Mouse (Mus musculus) layer of hippocampus, adult 11-12 months (tissue): ENCODE results near the gene Tnni3k.

Experiments
- DNase-seq: peaks from one replicate; pipeline ENCODE4 v3.0.0; 2022; ENCODE audit warnings: low spot score

Tnni3k gene

DNA sequence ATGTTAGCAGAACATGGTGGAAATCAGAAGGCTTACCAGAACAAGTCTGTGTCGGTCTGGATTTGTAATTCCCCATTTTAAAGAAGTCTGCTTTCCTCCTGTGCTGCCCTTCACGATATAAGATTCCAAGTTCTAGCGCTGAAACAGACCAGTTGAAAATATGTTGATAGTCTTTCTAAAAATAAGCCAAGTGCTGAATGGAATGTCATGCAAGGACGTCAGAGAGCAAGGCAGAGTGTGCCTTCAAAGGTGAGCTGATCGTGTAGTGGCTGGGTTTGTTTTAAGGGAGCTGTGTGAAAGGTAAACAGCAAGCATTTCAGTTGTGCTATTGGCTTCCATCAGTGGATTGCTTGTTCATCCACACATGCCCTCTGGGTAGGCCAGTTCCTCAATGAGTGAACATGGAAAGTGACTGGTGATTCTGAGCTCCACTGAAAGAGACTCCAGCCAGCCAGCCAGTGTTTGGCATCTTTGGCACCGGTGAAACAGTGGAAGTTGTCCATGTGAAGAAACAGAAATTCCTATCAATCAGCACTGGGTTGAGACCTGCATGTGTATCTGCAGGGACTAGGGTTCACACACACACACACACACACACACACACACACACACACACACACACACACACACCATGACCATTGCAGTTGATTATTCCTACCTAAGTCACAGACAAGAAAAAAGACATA is at the start of gene Tnni3k:
TSS of gene Tnni3k (minus strand) at position 177 of the 686 bp plus-strand sequence.
- DNase-seq: no peak

DNA sequence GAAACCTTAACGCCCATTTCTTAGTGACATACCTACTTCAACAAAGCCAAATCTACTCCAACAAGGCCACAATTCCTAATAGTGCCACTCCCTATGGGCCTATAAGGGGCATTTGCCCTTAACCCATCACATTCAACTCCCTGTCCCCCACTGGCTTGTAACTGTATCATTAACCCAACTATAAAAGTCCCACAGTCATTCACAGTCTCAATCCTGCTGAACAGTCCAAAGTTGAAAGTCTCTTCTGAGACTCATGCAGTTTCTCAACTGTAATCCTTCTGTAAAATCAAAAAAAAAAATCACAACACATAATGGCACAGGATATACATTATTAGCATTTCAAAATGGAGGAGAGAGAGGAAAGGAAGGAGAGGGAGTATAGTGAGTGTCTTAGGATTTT is 44.1 kb upstream of the Tnni3k start:
- DNase-seq: no peak

DNA sequence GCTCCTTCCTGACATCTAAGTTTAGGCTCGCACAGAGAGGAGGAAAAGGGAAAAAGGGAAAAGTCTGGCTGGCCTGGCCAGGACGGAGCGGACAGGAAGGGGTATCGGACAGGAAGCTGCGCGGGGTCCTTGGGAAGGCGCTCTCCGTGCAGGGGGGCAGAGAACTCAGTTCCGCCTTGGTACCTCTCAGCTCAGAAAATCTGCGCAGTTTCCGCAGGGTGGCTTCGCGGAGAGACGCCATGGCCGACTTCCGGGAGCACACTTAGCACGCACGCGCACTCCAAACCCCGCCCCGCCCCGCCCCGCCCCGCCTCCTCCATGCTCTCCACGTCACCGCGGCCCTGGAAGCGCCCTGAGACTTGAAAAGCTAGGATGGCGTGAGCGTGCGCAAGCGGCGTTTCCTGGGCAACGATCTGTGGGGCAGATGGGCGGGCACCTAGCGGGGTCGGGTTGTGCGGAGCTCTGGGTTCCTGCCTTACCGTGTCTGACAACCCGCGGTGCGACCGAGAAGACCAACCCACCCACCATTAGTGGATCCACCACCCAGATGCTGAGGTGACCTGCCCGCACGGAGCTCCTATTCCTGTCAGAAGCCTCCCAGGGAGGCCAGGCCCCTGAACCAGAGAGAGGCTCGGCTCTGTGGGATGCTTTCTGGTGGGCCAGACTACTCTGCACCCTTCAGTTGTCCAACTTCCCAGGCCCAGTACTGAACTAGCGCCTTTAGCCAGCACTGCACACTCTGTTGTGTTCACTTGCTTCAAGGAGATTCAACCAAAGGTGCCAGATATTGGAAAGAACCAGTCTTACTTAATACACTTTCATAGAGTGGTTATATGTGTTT is 38.1 kb upstream of the Tnni3k start, which contains the start of the genes Fpgt and Lrriq3:
TSS of gene Fpgt (minus strand) at position 288 of the 841 bp plus-strand sequence.
TSS of gene Lrriq3 (plus strand) at position 319 of the 841 bp plus-strand sequence.
- DNase-seq: peak; percentile 92

DNA sequence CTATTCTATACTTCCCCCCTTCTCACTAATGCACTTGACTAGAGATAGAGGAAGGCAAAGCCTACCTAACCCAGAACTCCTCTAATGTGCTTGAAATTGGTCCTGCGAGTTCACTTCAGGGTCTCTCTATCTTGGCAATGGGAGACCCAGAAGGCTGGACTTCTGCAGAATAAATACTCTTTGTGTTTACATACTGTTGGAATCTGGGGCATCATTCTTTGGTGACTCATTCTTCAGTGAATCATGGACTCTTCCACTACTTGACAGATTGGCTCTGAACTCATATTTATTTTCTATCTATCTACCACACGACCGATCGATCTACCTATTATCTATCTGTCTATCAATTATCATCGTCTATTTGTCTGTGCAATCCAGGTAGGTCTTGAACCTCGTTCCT is 36.9 kb upstream of the Tnni3k start:
- no peak for DNase-seq

DNA sequence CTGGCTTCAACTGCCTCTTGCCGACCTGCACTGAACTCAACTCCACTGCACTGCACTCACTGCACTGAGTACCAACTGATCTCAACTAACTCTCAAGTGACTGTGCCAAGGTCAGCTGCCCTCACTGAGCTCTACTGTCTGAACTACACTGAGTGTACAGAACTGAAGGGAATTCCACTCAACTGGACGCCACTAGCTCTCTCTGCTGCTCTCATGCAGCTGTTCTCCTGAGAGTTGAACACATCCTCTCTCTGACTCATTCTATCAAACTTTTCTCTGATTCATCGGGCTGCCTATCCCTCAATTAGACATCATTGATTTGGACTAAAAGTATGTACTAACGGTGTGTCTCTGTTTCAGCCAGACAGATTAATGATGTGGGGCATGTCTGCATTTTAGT is 22.7 kb upstream of the Tnni3k start:
- DNase-seq: no peak

DNA sequence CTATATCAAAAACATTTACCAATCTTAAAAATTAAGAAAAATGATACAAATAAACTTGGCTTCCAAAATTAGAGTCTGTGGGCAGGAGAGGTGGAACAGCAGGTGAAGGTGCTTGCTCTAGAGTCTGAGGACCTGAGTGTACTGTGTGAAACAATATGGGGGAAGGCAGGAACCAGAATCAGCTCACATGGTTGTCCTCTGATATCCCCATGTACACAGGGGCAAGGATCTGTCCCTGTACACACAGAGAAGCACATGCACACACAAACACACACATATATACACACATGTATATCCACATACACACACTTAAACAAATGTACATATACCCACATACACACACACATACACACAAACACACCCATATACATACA is 4.2 kb upstream of the Tnni3k start:
- no peak for DNase-seq

DNA sequence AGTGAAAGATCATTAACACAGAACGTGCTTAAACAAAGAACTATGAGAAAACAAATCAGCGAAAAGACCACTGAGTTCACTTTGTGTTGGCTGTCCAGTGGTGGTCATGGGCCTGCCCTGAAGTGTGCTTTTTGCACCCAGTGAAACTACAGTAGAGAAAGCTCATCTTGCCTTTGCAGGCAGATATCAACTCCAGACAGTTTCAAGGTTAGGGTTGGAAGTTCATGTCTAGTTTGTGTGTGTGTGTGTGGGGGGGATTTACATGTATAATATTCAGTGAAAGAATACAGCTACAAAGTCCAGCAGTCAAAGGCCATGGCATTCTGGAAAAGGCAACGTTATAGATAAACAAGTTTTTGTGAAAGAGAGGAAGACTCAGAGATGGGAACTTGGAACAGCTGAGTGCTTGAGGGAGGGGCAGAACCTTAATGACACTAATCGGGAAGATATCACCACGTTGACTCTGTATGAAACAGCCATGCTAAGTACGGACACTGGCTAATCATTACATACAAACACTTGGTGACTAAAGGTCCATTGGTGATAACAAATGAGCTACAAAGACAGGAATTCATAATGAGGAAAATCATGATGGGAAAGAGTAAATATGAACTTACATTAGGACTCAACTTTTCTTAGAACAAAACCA is 3.7 kb upstream of the Tnni3k start:
- no peak for DNase-seq

DNA sequence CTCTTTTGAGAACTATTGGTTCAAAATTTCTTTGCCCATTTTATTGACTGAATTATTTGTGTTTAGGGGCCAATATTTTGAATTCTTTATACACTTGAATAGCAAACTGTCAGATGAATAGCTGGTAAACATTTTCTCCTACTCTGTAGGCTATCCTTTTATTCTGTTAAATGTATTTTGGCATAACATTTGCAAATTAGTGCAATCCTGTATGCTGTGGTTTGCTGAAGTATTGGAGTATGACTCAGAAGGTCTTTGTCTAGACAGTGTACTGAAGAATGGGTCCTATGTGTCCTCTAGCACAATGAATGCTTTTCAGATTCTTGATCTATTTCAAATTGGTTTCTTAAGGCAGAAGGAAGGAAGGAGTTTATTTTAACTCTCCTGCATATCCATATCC is 2.4 kb upstream of the Tnni3k start:
- DNase-seq: no peak

DNA sequence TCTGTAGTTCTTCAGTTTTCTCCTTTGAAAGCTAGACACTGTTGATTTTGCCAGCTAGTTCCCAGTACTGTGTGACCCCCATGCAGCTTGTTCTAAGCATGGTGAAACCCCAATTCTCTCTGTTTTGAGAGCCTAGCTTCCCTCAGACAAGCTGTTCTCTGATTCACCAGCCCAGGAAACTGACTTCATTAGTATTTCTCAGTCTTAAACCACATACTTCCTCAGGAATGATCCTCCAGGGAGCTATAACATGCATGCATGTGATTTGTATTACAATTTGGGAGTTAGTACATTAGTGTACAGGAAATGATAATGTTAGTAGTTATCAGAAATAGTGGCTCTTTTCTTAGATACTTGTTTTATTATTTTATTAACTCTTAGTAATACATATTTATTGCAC is 1.4 kb upstream of the Tnni3k start:
- no peak for DNase-seq

DNA sequence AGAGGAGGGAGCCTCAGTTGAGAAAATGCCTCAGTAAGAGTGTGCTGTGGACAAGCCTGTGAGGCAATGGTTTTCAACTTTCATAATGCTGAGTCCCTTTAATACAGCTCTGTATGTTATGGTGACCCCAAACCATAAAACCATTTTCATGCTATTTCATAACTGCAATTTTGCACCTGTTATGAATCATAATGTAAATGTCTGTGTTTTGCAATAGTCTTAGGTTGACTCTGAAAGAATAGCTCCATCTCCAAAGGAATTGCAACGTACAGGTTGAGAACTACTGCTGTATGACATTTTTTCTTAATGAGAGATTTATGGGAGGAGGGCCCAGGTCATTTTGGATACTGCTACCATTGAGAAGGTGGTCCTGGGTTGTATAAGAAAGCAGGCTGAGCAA is 2.0 kb downstream of the Tnni3k start:
- no peak for DNase-seq

DNA sequence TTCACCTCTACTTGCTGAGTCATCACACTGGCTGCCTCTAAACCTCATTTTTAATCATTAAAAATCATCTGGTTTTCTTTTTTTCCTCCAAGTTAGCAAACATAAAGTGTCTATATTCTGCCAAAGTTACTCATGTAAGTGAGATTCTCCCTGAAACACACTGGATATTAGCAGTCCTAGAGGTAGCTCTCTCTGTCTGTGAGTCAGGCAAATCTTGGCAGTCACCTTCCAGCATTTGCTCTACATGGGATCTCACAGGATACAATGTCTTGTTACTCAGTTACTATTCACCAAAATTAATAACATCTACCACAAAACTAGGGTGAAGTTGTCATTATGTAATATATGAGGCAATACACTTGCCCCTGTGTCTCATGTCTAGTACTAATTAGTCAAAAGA is 3.2 kb downstream of the Tnni3k start:
- DNase-seq: no peak

DNA sequence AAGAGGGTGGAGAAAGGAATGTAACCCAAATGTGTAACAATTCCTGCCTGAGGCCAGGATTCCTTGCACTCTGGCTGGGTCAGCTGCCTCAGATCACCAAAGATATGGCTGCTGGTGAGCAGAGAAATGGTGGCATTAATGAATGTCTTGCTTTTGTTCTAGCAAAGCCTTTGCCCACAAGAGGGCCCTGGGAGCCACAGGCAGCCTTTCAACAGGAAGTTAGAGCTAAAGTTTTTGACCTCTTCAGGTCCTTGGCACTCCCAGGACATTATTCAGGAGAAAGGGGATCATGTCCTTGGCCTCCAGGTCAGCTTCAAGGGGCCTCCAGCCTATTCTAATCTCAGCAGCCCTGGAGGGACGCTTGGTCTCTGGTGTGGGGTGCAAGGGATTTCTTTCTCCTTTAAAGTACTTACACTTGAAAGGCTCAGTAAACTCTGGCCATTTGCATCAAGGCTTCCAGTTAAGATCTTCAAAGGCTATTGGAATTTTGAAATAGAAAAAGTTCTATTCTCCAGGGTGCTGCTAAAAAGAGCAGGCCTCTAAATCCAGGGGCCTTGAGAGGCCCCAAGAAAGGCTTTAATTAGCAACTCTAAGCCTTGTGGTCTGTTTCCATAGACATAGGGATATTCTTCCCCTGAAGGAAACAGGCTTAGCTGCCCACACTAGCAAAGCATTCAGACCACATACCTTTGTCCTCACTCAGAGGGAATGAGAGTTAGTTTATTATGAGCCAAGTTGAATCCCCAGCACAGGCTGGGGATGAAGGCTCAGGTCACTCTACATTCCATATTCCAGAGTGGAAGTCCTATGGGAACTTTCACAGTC is 16.0 kb downstream of the Tnni3k start:
- no peak for DNase-seq

DNA sequence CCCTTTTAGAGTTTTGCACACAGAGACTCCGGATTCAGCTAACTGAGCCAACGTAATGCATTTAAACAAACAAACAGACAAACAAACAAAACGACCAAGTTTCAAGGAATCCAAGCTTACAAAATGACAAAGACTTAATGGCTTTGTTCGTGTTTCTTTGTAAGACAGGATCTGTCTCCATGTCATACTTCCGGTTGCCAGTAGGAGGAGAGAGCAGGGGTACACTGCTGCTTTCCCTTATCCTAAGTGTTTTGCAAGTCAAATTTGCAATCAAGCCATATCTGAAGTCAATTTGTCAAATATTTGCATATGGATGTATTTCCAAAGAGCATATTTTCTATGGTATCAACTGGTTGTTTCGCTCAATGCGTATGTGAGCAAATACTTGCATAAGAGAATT is 20.9 kb downstream of the Tnni3k start:
- DNase-seq: no peak

DNA sequence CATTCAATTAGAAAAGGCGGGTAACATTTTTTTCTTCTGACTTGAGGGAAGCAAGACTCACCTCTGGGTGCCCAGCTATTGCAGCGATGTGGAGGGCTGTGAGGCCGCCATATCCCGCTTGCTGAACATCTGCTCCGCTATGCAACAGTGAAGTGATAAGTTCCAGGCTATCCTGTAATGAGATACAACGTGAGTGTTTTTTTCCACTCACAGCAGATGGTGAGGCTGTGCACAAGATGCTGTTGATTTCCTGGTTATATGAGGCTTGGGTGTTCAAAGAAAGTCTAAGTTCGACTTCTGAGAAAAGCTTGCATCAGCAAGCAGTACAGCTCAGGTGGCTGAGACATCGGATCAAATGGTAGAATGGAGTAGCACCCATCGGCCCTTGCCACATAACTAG is 25.0 kb downstream of the Tnni3k start:
- peak; percentile 28 for DNase-seq

DNA sequence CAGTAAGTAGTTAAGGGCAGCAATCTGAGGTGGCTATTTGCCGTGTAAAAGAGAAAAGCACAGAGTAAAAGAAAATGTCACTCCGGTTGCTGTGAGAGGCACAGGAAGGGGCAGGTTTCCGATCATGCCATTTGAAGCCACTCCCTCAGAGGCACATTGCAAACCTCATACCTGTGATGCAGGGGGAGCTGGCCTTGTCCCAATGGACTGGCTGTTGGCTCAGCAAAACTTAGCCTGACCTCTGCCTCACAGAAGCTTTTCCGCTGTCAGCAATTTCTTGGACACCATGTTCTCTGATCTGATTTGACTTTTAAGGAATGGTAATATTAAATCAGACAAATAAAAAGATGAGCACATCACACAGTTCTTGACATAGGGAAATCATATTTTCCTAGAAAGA is 52.4 kb downstream of the Tnni3k start:
- DNase-seq: no peak

DNA sequence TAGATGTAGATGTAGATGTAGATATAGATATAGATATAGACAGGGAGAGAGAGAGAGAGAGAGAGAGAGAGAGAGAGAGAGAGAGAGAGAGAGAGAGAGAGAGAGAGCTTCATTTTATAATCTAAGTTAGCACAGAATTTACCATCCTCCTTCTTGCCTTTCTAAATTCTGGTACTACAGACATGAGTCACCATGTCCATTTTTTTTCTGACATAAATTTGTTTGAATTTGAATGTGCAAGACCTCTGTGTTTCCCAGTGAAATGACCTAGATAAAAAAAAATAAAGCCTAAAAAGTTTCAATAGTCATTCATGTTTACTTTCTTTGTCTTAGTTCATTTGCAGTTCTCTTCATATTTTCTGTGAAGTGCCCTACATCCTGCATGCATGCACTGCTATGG is 54.2 kb downstream of the Tnni3k start:
- DNase-seq: no peak

DNA sequence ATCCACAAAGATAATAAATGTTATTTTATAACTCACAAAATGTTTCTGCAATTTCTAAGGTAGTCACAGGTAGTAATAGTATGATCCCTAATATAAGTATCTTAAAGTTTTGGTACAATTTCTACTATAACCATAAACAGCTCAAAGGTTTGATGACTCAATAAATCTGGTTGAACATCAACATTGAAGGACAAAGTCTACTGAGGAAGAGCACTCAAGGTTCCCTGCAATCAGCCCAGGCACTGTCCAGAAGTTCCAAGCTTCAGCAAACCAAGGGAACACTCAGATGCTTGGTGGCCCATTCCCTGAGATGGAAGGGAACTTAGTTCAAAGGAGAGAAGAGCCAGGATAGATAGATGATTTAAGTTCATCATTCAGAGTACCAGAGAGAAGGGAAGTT is 62.5 kb downstream of the Tnni3k start:
- no peak for DNase-seq

DNA sequence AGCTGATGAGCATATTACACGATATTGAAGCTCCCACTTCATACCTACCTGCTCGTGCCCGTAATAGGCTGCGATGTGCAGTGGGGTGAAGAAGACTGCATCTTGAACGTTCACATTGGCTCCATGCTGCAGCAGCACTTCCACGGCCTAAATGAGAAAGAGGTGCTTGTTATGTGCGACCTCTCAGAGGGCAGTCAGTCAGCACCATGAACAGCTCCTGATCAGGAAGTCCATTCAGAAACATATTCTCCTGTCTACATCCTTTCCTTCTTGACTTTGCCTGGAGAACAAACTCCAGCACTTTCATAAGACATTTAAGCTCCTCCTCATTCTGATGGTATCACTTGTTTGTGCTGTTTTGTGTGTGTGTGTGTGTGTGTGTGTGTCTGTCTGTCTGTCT is 76.1 kb downstream of the Tnni3k start:
- DNase-seq: no peak

DNA sequence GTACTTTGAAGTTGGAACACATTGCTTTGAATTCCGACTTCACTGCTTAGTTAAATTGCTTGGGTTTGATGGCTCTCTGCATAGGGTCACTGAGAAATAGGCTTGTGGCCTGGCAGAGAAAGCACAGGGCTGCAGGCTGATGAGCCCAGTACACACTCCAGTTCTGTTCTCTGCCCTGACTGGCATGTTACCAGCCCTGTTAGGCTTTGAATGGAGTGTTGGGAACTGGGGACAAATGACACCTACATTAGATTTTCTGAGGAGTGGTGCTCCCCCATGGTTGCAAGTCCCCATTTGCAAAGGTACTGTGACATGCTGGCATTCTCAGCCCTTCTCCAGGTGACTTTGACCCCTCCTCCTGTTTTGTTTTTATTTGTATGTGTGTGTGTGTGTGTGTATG is 83.6 kb downstream of the Tnni3k start:
- no peak for DNase-seq

DNA sequence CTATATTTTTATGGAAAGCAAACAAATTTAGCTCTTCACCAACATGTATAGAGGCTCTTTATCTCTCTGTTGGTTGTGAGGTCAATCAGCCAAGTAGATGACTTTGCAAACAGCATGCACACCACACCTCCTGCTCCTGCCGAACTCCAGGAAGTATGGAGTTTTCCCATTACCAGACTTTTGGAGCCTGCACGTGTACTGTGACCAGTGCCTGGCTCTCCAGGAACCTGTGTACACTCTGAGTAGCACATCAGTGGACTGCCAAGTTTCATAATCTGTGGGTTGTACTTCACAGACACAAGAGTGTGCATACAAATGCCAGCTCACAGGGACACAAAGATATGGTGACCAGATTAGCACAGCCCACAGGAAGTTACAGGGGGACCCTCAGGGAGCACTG is 84.2 kb downstream of the Tnni3k start:
- DNase-seq: no peak

DNA sequence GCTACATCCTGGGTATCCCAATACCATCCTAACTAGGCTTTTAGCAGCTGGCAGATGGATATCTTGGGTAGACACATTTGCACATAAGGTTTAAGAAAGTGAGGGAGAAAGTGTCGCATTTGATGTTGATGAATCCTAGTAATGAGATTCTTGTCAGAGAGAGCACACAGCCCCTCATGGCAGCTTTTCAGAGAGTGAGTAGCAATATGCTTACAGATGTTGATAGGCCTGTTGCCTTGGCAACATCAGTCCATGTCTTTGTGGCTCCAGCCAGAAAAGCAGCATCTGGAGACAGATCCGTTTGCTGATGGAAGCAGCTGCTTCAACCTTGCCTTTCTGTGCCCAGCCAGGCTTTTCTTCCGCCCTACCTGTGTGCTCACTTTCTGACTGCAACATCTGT is 93.9 kb downstream of the Tnni3k start:
- no peak for DNase-seq

DNA sequence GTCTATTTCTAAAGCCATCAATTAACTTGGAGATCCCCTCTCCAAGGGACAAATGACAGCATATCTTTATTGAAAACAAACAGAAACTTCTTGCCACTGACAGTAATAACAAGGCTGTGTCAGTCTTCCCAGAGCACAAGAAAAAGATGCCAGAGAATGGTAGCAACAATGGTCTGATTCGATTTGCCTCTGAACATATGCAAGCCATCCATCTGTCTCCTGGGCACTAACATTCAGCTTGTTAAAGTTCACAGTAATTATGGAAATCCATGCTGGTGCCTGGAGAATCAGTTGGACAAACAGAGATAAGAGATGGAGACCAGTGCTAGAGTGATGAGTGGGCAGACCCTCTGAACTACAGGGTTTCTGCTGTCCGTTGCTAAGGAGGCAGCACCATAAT is 102.1 kb downstream of the Tnni3k start:
- DNase-seq: no peak
